Mouse (Mus musculus): ENCODE measurements around the gene Slc22a1. TPM values are rescaled to one million over a fixed set of nuclear protein-coding genes. Genes with fewer than 3 reads are reported as not detected.

Gene Slc22a1
- polyA plus RNA-seq, 1 experiment from 2014 or later = 4.0 TPM

GRCm38 (mm10) chr17:12660572-12661260 lies 14.9 kb downstream of the Slc22a1 start:
- Histone ChIP-seq H3K4me3 (no peak overlapping the region), H3K4me2 (no peak overlapping the region), H3K27ac (ENCODE audit: poor library complexity, severe bottlenecking) (no peak overlapping the region), H3K4me1 (replicated peaks) (peaks cover 19% of the 10 kb centered on the region), H3K9ac (no peak overlapping the region), H3K27me3 (replicated peaks) (no peaks in the 10 kb centered on the region), H3K36me3 (no peaks in the 10 kb centered on the region), H3K9me3 (replicated peaks) (no peaks in the 10 kb centered on the region)
- 64% methylated on average over 13 of the region's 13 CpGs for WGBS
- no peak for ATAC-seq (ENCODE audit: insufficient number of reproducible peaks, low FRiP score)

GRCm38 (mm10) chr17:12659233-12659632 lies 16.4 kb downstream of the Slc22a1 start:
- Histone ChIP-seq H3K9me3 (replicated peaks) (no peaks in the 10 kb centered on the region), H3K4me3 (no peak overlapping the region), H3K4me2 (no peak overlapping the region), H3K27ac (ENCODE audit: poor library complexity, severe bottlenecking) (no peak overlapping the region), H3K27me3 (replicated peaks) (no peaks in the 10 kb centered on the region), H3K9ac (no peak overlapping the region), H3K4me1 (replicated peaks) (peaks cover 15% of the 10 kb centered on the region), H3K36me3 (no peaks in the 10 kb centered on the region)
- WGBS = 89% methylated on average over 10 of the region's 10 CpGs
- no peak for ATAC-seq (ENCODE audit: insufficient number of reproducible peaks, low FRiP score)

GRCm38 (mm10) chr17:12658784-12659183 lies 16.8 kb downstream of the Slc22a1 start:
- Histone ChIP-seq H3K36me3 (no peaks in the 10 kb centered on the region), H3K4me2 (no peak overlapping the region), H3K4me3 (no peak overlapping the region), H3K4me1 (replicated peaks) (peaks cover 10% of the 10 kb centered on the region), H3K9ac (no peak overlapping the region), H3K27me3 (replicated peaks) (no peaks in the 10 kb centered on the region), H3K9me3 (replicated peaks) (no peaks in the 10 kb centered on the region), H3K27ac (ENCODE audit: poor library complexity, severe bottlenecking) (no peak overlapping the region)
- 82% methylated on average over 7 of the region's 7 CpGs for WGBS
- ATAC-seq (ENCODE audit: insufficient number of reproducible peaks, low FRiP score) = no peak

- no peak for ATAC-seq (ENCODE audit: insufficient number of reproducible peaks, low FRiP score)
- Histone ChIP-seq H3K9ac (no peak overlapping the region), H3K4me2 (no peak overlapping the region), H3K36me3 (no peaks in the 10 kb centered on the region), H3K4me1 (replicated peaks) (0 out of 2 replicates have a peak, but pooled peaks cover 10% of the 10 kb centered on the region), H3K4me3 (no peak overlapping the region), H3K27ac (ENCODE audit: poor library complexity, severe bottlenecking) (no peak overlapping the region), H3K9me3 (replicated peaks) (no peaks in the 10 kb centered on the region), H3K27me3 (replicated peaks) (no peaks in the 10 kb centered on the region)
- 73% methylated on average over 7 of the region's 7 CpGs for WGBS
Observed at GRCm38 (mm10) chr17:12655826-12656225, 19.8 kb downstream of the Slc22a1 start.

DNA sequence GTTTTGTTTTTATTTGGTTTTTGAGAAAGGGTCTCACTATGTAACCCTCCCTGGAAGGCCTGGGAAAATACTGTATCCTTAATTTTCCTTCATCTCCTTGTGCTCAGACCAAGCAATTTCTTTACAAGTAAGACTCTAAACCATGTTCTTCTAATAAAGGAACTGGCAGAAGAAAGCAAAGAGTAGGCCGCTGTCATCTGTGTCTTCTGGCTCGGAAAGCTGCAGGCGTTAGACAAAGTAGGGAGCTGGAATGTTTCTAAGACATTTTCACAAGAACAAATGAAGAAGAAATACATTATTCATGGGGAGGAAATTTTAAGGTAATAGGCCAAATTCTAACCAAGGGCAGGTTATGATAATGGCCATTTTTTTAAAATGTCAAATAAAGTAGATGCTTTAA lies 21.6 kb downstream of the Slc22a1 start:
- ATAC-seq (ENCODE audit: insufficient number of reproducible peaks, low FRiP score) = no peak
- Histone ChIP-seq H3K4me1 (replicated peaks) (0 out of 2 replicates have a peak, but pooled peaks cover 10% of the 10 kb centered on the region), H3K9ac (no peak overlapping the region), H3K27me3 (replicated peaks) (no peaks in the 10 kb centered on the region), H3K4me3 (no peak overlapping the region), H3K4me2 (no peak overlapping the region), H3K27ac (ENCODE audit: poor library complexity, severe bottlenecking) (no peak overlapping the region), H3K9me3 (replicated peaks) (no peaks in the 10 kb centered on the region), H3K36me3 (no peaks in the 10 kb centered on the region)
- 83% methylated on average over 3 of the region's 3 CpGs for WGBS

DNA sequence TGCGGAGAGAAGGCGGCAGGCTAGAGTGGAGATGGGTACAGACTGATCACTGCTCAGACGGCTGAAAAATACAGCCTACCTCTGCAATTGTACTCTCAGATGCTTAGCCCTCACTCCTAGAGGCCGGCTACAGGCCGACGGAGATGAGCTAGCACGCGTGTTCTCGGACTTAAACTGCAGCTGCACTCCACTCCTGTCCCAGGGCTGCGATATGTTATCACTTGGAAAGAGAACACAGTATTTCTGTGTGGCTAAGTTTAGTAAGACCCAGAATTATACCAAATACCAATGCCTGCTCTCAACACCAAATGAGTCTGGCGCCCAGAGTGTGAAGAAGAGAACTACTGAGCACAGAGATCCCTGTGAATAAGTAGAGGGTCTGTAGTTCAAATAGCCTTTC lies 23.0 kb downstream of the Slc22a1 start:
- H3K4me1 ChIP-seq (replicated peaks) = 0 out of 2 replicates have a peak, but pooled peaks cover 10% of the 10 kb centered on the region
- no peak for ATAC-seq (ENCODE audit: insufficient number of reproducible peaks, low FRiP score)
- H3K9me3 ChIP-seq (replicated peaks) = no peaks in the 10 kb centered on the region
- H3K36me3 ChIP-seq = no peaks in the 10 kb centered on the region
- no peak overlapping the region for H3K4me2 ChIP-seq
- H3K27me3 ChIP-seq (replicated peaks) = no peaks in the 10 kb centered on the region
- H3K4me3 ChIP-seq = no peak overlapping the region
- H3K27ac ChIP-seq (ENCODE audit: poor library complexity, severe bottlenecking) = no peak overlapping the region
- 50% methylated on average over 11 of the region's 11 CpGs for WGBS
- no peak overlapping the region for H3K9ac ChIP-seq

DNA sequence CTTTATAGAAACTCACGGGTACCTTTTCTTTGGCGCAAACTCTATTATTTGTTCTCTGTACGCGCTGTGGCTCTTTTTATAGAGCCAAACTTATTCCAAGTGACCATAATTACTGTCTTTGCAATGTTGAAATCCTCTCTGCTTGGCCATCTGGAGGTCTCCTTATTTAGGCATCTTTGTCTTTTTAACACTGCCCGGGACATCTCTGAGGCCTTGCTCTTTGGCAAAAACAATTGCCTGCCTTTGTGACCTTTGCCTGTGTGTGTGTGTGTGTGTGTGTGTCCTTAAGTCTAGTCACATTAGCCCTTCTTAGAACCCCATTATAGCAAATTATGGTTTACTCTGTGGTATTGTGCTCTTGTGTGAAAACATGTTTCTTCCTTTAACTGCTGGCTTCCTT lies 30.2 kb downstream of the Slc22a1 start:
- Histone ChIP-seq H3K9ac (no peak overlapping the region), H3K9me3 (replicated peaks) (no peaks in the 10 kb centered on the region), H3K27me3 (replicated peaks) (no peaks in the 10 kb centered on the region), H3K4me3 (no peak overlapping the region), H3K4me1 (replicated peaks) (no peaks in the 10 kb centered on the region), H3K27ac (ENCODE audit: poor library complexity, severe bottlenecking) (no peak overlapping the region), H3K36me3 (peaks cover 8% of the 10 kb centered on the region; the same call in 1 of the 2 replicates), H3K4me2 (no peak overlapping the region)
- WGBS = 94% methylated on average over 5 of the region's 5 CpGs
- no peak for ATAC-seq (ENCODE audit: insufficient number of reproducible peaks, low FRiP score)

DNA sequence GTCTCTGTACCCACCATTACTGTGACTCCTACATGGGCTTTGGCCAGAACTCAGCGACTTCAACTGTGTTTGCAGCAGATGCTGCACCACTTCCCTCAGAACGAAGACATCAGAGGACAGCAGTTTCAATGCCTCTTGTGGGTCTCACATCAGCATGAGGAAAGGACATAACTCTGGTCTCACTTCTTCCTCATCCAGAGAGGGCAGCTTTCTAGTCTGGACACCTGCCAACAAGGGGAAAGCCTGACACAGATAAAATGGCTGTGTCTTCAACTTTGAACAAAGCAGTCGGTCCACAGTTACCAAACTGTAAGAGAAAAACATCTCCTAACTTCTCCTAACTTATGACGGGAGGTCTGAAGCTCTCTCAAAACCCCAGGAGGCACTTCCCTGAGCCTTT lies 34.5 kb downstream of the Slc22a1 start:
- Histone ChIP-seq H3K36me3 (peaks cover 8% of the 10 kb centered on the region; the same call in 1 of the 2 replicates), H3K4me1 (replicated peaks) (no peaks in the 10 kb centered on the region), H3K4me3 (no peak overlapping the region), H3K9me3 (replicated peaks) (no peaks in the 10 kb centered on the region; the same call in 1 of the 2 replicates), H3K27ac (ENCODE audit: poor library complexity, severe bottlenecking) (no peak overlapping the region), H3K9ac (no peak overlapping the region), H3K27me3 (replicated peaks) (peaks cover 10% of the 10 kb centered on the region; the same call in 1 of the 2 replicates), H3K4me2 (no peak overlapping the region)
- ATAC-seq (ENCODE audit: insufficient number of reproducible peaks, low FRiP score) = no peak
- WGBS = 63% methylated on average over 4 of the region's 4 CpGs

GRCm38 (mm10) chr17:12639585-12639984 lies 36.0 kb downstream of the Slc22a1 start:
- H3K4me2 ChIP-seq = no peak overlapping the region

DNA sequence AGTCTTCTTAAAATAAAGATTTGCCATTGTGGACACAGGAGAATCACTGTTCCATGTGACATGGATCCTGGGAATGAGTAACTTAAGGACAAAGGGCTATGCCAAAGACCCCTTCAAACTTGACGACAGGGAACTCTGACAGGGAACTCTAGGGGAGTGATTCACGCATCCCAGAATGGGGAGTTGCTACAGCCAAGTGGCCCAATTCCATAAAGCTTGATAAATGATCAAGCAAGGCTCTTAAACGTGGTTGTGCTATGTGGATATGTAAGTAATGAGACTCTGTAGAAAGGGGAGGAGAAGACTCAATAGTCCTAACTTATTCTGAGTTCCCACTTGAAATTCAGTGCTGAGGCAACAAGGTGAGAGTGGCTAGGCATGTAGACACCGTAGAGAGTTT lies 40.8 kb downstream of the Slc22a1 start:
- no peak overlapping the region for H3K9ac ChIP-seq
- H3K4me1 ChIP-seq (replicated peaks) = peaks cover 19% of the 10 kb centered on the region
- H3K4me3 ChIP-seq = no peak overlapping the region
- no peak overlapping the region for H3K4me2 ChIP-seq
- ATAC-seq (ENCODE audit: insufficient number of reproducible peaks, low FRiP score) = no peak
- 48% methylated on average over 4 of the region's 4 CpGs for WGBS
- no peaks in the 10 kb centered on the region; the same call in 1 of the 2 replicates for H3K9me3 ChIP-seq (replicated peaks)
- no peak overlapping the region for H3K27ac ChIP-seq (ENCODE audit: poor library complexity, severe bottlenecking)
- no peaks in the 10 kb centered on the region for H3K36me3 ChIP-seq
- H3K27me3 ChIP-seq (replicated peaks) = peaks cover 18% of the 10 kb centered on the region; the same call in 1 of the 2 replicates

More at GRCm38 (mm10) chr17:12639585-12639984, 36.0 kb downstream of the Slc22a1 start:
- peaks cover 15% of the 10 kb centered on the region; the same call in 1 of the 2 replicates for H3K27me3 ChIP-seq (replicated peaks)
- peaks cover 6% of the 10 kb centered on the region; the same call in 1 of the 2 replicates for H3K36me3 ChIP-seq
- no peak overlapping the region for H3K4me3 ChIP-seq
- H3K9me3 ChIP-seq (replicated peaks) = no peaks in the 10 kb centered on the region; the same call in 1 of the 2 replicates
- H3K4me1 ChIP-seq (replicated peaks) = no peaks in the 10 kb centered on the region
- no peak overlapping the region for H3K9ac ChIP-seq
- H3K27ac ChIP-seq (ENCODE audit: poor library complexity, severe bottlenecking) = no peak overlapping the region
- WGBS = 93% methylated on average over 3 of the region's 3 CpGs
- ATAC-seq (ENCODE audit: insufficient number of reproducible peaks, low FRiP score) = no peak

DNA sequence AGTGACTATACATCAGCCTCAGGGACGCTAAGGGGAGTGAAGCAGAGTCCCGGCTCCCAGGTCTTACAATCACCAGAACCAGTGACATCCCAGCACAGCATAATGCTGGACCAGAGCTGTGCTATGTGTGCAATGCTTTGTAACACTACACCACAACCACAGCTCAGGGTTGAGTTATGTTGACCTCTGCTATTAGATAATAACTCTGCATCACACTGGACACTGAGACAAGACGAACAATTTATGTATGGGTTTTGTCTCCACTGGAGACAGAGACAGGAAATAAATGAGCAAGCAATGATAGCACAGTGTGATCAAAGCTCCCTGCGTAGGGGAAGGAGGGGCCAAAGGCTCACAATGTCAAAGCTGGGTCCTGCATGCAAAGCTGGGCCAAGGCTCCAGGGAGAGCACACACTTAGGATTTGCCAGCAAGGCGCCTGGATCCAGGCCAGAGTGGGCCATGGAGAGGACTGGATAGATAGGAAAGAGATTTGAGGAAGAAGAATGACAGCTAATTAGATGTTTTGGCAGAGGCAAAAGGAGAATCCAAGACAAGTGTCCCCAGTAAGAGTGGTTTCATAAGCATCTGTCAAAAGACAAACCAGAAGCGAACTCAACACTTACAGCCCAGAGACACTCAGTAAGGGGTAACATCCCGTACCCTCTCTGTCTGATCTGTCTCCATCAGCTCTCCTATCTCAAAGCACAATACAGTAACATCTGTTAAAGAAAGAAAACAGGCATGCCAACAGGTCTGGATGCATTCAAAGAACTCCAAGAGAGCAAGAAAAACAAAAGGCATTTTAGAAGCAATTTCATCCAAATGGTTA lies 43.6 kb downstream of the Slc22a1 start:
- ATAC-seq (ENCODE audit: insufficient number of reproducible peaks, low FRiP score) = peak; percentile 69
- H3K4me2 ChIP-seq = 0 out of 2 replicates have a peak overlapping the region, but pooled peaks have one; percentile 20
- whole genome bisulfite sequencing = 17% methylated on average over 7 of the region's 7 CpGs

More for the DNA sequence above, 43.6 kb downstream of the Slc22a1 start:
- Histone ChIP-seq H3K9me3 (replicated peaks) (no peaks in the 10 kb centered on the region), H3K36me3 (no peaks in the 10 kb centered on the region), H3K27ac (ENCODE audit: poor library complexity, severe bottlenecking) (no peak overlapping the region), H3K9ac (no peak overlapping the region), H3K4me1 (replicated peaks) (peaks cover 19% of the 10 kb centered on the region), H3K27me3 (replicated peaks) (0 out of 2 replicates have a peak, but pooled peaks cover 8% of the 10 kb centered on the region), H3K4me3 (no peak overlapping the region)
